Mouse (Mus musculus): ENCODE results near the gene Malsu1.

Gene Malsu1

GRCm38 (mm10) chr6:49077894-49078293 lies 4.3 kb downstream of the Malsu1 start:
- no peak for DNase-seq

- no peak for DNase-seq
These were observed 5.7 kb downstream of the Malsu1 start for GRCm38 (mm10) chr6:49079313-49079712.

GRCm38 (mm10) chr6:49083008-49083407 lies 9.4 kb downstream of the Malsu1 start:
- no peak for DNase-seq

- DNase-seq = no peak
These were observed 21.4 kb downstream of the Malsu1 start for GRCm38 (mm10) chr6:49094968-49095367.

GRCm38 (mm10) chr6:49096421-49096820 lies 22.8 kb downstream of the Malsu1 start:
- peak; percentile 71 for DNase-seq

- peak; percentile 87 to 91 for DNase-seq
These were observed 23.4 kb downstream of the Malsu1 start for GRCm38 (mm10) chr6:49096933-49097461.

- DNase-seq = peak in 1 of 2 experiments; percentile 9
These were observed 24.1 kb downstream of the Malsu1 start for GRCm38 (mm10) chr6:49097596-49098110.

GRCm38 (mm10) chr6:49099086-49099485 lies 25.5 kb downstream of the Malsu1 start:
- DNase-seq = no peak

- no peak for DNase-seq
These were observed 33.3 kb downstream of the Malsu1 start for GRCm38 (mm10) chr6:49106746-49107500.

- no peak for DNase-seq
These were observed 35.6 kb downstream of the Malsu1 start for GRCm38 (mm10) chr6:49109196-49109595.

GRCm38 (mm10) chr6:49113895-49114294 lies 40.3 kb downstream of the Malsu1 start:
- no peak for DNase-seq

GRCm38 (mm10) chr6:49114457-49114856 lies 40.9 kb downstream of the Malsu1 start:
- DNase-seq = no peak

GRCm38 (mm10) chr6:49115550-49115949 lies 42.0 kb downstream of the Malsu1 start:
- no peak for DNase-seq

GRCm38 (mm10) chr6:49116241-49116640 lies 42.6 kb downstream of the Malsu1 start:
- DNase-seq = no peak

GRCm38 (mm10) chr6:49118446-49118845 lies 44.9 kb downstream of the Malsu1 start:
- peak in 1 of 2 experiments; percentile 62 for DNase-seq

- DNase-seq = no peak
These were observed 46.0 kb downstream of the Malsu1 start for GRCm38 (mm10) chr6:49119462-49120135.

- DNase-seq = no peak
These were observed 46.8 kb downstream of the Malsu1 start for GRCm38 (mm10) chr6:49120370-49120769.

- no peak for DNase-seq
These were observed 56.7 kb downstream of the Malsu1 start for GRCm38 (mm10) chr6:49130328-49130727.

GRCm38 (mm10) chr6:49131855-49132254 lies 58.3 kb downstream of the Malsu1 start:
- no peak for DNase-seq

- no peak for DNase-seq
These were observed 58.9 kb downstream of the Malsu1 start for GRCm38 (mm10) chr6:49132352-49133090.
